Mouse (Mus musculus): ENCODE results near the gene Gp9. TPM values are rescaled to one million over a fixed set of nuclear protein-coding genes. Genes with fewer than 3 reads are reported as not detected.

Gene Gp9
- not detected for polyA plus RNA-seq (2014; fragmentation: Illumina TruSeq; extraction: RNeasy Lipid Tissue Mini Kit (QIAGEN cat#74804); ENCODE audit: low read depth, low replicate concordance)

DNA sequence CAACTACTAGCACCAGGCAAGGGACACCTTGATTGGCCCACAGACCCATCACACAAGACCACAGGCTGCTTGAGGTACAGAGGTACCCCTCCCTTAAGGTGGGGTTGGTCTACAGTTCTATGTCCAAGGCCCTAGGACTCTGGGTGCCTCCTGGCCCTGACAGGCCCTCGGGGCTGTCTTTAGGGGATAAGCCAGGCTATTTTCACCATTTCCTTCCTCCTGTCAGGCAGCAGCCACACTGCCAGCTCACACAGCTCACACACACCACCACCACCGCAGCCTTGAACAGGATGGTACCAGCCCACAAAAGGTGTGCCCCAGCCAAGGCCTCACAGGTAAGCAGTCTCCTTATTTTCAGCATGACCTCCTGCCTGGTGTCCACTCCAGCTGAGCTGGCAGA lies at the start of gene Gp9:
TSS of gene Gp9 (plus strand) at position 231 of the 400 bp plus-strand sequence.

DNA sequence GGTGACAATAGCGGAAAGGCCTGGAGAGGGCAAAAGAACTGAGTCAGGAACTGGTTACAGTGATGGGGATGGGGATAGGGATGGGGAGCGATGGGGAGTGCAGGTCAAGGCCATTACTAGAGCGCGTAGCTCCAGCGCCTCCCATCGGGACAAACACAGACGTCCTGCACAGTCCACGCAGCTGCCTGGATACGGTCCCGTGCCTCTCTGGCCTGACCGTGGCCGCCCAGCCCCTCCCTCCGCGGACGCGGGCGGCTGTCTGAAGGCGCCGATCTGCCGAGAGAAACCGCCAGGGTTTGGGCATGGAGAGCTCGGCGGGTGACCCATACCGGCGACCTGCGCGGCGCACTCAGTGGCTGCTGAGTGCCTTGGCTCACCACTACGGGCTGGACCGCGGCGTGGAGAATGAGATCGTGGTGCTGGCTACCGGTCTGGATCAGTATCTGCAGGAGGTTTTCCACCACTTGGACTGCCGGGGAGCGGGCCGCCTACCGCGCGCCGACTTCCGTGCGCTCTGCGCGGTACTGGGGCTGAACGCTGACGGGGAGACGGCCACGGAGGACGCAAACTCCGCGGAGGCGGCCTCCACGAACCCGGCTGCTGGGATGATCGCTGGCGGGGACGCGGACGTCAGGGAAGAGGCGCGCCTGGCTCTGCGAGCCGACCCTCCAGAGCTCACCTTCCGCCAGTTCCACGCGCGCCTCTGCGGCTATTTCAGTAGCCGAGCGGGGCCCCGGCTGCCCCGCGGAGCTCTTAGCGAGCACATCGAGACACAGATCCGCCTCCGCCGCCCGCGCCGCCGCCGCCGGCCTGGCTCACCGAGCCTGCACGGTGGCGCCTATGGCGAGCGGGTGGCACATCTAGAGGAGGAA lies 47.0 kb upstream of the Gp9 start, which contains the start of gene Efcc1:
TSS of gene Efcc1 (plus strand) at position 279 of the 872 bp plus-strand sequence.

DNA sequence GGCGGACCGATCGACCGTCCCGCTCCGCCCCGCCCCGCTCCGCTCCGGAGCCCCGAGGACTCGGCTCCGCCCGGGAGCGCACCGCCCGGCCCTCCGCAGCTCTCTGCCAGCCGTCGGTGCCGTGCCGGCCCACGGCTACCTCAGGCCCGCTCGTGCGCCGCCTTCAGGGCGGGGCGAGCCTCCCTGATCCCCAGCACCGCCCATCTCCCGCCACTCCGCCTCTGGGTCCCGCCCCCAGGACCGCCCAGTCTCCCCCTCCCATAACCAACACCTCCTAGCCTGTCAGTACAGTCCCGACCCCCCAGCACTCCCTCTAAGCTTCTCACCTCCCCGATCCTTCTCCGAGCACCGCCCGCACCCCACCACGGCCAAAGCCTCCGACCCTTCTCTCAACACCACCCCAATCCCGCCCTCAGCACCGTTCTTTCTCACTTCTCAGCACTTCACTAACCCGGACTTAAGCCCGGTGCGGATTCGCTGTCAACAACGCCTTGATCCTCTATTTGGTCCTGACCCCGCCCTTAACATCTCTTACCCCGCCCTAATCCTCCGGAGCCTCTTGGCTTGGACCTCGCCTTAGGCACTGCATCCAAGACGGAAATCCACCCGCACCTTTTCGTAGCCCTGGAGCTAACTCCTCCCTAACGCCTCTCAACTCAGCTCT lies 33.9 kb downstream of the Gp9 start, which contains the start of gene Rab43:
TSS of gene Rab43 (minus strand) at position 490 of the 664 bp plus-strand sequence.

Other genes with a start within 250 kb of the Gp9 start
- 0.24 TPM for gene Arhgap25, start 244.8 kb upstream of the Gp9 start, polyA plus RNA-seq (2014; fragmentation: Illumina TruSeq; extraction: RNeasy Lipid Tissue Mini Kit (QIAGEN cat#74804); ENCODE audit: low read depth, low replicate concordance)
- gene Prokr1, start 187.3 kb upstream of the Gp9 start, polyA plus RNA-seq (2014; fragmentation: Illumina TruSeq; extraction: RNeasy Lipid Tissue Mini Kit (QIAGEN cat#74804); ENCODE audit: low read depth, low replicate concordance): 0.28 TPM
- 4.9 TPM for gene Aplf, start 105.9 kb upstream of the Gp9 start, polyA plus RNA-seq (2014; fragmentation: Illumina TruSeq; extraction: RNeasy Lipid Tissue Mini Kit (QIAGEN cat#74804); ENCODE audit: low read depth, low replicate concordance)
- not detected for gene Efcc1, start 47.2 kb upstream of the Gp9 start, polyA plus RNA-seq (2014; fragmentation: Illumina TruSeq; extraction: RNeasy Lipid Tissue Mini Kit (QIAGEN cat#74804); ENCODE audit: low read depth, low replicate concordance)
- gene Rab43, start 34.1 kb downstream of the Gp9 start, polyA plus RNA-seq (2014; fragmentation: Illumina TruSeq; extraction: RNeasy Lipid Tissue Mini Kit (QIAGEN cat#74804); ENCODE audit: low read depth, low replicate concordance): 5.8 TPM
- gene Gm45140, start 57.7 kb downstream of the Gp9 start, polyA plus RNA-seq (2014; fragmentation: Illumina TruSeq; extraction: RNeasy Lipid Tissue Mini Kit (QIAGEN cat#74804); ENCODE audit: low read depth, low replicate concordance): not detected
- gene Isy1, start 60.7 kb downstream of the Gp9 start, polyA plus RNA-seq (2014; fragmentation: Illumina TruSeq; extraction: RNeasy Lipid Tissue Mini Kit (QIAGEN cat#74804); ENCODE audit: low read depth, low replicate concordance): 20.1 TPM
- 654 TPM for gene Cnbp, start 73.0 kb downstream of the Gp9 start, polyA plus RNA-seq (2014; fragmentation: Illumina TruSeq; extraction: RNeasy Lipid Tissue Mini Kit (QIAGEN cat#74804); ENCODE audit: low read depth, low replicate concordance)
- gene Copg1, start 109.7 kb downstream of the Gp9 start, polyA plus RNA-seq (2014; fragmentation: Illumina TruSeq; extraction: RNeasy Lipid Tissue Mini Kit (QIAGEN cat#74804); ENCODE audit: low read depth, low replicate concordance): 18.6 TPM
- gene Hmces, start 135.9 kb downstream of the Gp9 start, polyA plus RNA-seq (2014; fragmentation: Illumina TruSeq; extraction: RNeasy Lipid Tissue Mini Kit (QIAGEN cat#74804); ENCODE audit: low read depth, low replicate concordance): 8.3 TPM
- gene H1fx, start 203.6 kb downstream of the Gp9 start, polyA plus RNA-seq (2014; fragmentation: Illumina TruSeq; extraction: RNeasy Lipid Tissue Mini Kit (QIAGEN cat#74804); ENCODE audit: low read depth, low replicate concordance): not detected